Mouse (Mus musculus) left cerebral cortex, adult 9 months (tissue): ENCODE measurements around the gene Zbtb8a.

Experiments used
- DNase-seq, 2 experiments: peaks; one replicate each; pipeline ENCODE4 v3.0.0; 2022; ENCODE audit warnings: low spot score in 2 of 2

Zbtb8a gene

DNA sequence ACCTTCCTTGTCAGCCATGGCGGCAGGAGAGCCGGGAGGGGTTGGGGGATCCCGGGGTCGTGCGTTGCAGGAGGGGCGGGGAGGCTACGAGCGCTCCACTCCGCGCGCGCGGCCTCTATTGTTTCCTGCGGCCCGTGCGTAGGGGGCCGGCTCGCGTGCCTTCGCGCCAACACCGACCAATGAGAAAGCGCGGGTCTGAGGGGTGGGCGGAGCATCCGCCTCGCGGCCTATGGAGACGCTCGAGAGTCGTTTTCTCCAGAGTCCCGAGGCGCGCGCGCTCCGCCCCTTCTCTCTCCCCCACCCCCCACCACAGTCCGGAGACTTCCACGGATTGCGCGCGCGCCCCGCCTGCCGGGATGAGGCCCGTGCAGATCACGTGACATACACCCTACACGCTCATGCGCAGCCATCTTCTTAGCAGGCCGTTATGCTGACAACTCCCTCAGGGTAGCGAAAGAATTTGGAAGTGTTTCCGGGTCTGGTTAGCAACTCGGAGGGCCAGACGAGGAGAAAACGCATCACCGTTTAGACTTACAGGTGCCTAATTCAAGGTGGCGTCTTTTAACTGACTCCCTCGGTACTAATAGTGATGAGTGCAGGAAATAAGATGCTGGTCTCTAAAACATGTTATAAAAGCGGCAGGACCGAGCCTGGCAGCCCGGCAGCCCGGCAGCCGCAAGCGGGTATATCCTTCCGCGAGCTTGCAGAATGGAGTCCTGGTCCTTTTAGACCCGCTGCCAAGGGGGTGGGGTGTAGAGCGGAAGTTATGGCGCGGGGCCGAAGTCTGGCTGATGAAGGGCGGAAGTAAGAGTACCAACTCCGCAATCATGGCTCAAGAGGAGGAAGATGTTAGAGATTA, 42.5 kb downstream of the Zbtb8a start, which contains the start of the genes Rbbp4 and Zbtb8os:
Gene Rbbp4, minus strand, starts transcription at position 155 of the 859 bp plus-strand sequence.
Gene Zbtb8os, plus strand, starts transcription at position 480 of the 859 bp plus-strand sequence.
- peak; percentile 95 to 96 for DNase-seq

DNA sequence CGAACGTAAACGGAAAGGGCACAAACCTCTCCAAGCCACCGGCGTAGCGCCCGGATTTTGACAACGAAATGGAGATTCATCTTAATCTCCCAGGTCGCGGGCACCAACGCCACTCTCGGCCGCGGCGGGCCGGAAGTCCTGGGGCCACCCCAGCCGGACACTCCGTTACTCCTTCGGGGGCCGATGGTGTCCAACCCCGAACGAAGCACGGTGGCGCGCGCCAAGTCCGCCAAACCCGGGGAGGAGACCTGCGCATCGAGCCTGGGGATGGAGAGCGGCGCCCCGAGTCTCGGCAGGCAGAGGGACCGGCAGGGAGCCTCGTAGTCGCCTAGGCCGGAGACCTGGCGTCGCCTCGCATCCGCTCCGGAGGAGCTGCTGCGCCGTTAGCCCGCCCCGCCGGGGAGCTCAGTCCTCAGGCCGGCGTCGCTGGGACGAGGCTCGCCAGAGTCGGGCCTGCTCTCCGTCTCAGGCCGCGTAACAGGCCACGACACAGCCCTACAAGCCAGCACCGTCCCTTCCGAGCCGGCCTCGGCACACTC, 43.2 kb downstream of the Zbtb8a start:
- no peak for DNase-seq

DNA sequence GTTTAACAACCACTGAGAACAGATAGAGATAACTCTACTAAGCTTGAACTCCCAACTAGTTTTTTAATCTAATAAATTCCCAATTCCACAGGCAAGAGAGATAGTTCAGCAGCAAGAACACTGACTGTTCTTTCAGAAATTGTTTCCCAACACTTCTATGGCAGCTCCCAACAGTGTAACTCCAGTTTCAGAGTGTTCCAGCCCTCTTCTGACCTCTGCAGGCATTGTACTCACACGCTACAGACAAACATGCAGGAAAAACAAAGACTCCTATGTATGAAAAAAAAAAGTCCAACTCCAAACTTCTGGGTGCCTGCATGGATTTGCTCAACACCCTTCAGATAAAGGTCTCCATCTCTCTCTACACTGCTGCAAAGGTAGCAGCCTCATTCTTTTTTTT, 45.1 kb downstream of the Zbtb8a start:
- DNase-seq = no peak

DNA sequence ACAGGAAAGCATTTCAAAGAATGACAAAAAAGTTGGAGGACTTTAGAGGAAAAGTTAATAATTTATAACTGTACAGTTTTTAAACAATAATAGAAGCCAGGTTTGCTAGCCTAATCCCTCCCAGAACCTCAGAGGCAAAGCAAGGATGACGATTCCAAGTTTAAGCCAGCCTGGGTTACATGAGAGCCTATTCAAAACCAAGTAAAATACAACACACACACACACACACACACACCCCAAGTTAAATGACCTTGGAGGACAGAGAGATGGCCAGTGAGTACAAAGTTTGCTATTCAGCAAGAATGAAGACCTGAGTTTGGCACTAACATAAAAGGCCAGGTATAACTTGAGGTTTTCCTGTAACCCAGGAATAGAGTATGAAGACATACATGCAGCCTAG, 51.7 kb downstream of the Zbtb8a start:
- DNase-seq = no peak

DNA sequence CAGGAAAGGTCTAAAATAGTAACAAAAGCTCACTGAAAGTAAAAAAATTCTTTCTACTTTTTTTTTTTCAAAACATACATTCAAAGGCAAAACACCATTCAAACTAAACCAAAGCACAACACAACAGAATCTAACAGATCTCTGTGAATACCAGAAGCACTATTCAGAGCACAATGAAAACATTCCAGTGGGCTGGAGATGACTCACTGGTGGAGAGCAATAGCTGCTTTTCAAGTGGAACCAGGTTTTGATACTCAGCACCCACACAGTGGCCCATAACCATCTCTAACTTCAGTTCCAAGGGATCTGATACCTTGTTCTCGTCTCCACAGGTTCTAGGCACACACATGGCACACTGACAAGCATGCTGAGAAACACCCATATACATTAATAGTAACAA, 53.2 kb downstream of the Zbtb8a start:
- peak in 1 of 2 experiments; percentile 24 for DNase-seq

DNA sequence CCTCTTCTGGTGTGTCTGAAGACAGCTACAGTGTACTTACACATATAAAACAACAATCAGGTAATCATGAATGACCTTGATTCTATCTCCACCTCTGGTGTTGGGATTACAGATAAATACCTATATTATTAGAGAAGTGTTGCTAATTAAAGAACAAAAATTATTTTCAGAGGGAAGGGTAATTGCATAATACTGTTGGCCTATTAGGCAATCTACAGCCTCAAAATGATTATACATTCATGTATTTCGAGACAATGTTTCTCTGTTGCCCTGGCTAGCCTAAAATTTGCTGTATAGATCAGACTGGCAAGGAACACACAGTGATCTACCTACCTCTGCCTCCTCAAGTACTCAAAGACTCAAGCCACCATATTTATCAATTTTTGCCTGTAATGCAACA, 54.4 kb downstream of the Zbtb8a start:
- DNase-seq = no peak

DNA sequence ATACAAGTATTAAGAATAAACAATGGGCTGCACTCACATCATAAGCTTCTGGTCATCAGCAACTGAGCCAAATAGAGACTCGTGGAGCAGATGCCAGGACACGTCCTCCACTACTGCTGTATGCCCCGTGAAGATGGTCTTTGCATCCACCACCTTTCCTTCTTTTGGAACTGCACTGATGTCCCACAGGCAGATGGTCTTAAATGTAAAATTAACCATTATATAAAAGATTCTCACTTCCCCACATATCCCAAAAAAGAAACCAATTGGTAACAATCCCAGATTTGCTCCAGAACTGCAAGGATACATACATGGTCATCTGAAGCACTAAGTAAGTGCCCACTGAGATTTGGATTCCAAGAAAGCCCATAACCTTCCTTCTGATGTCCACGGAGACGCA, 55.9 kb downstream of the Zbtb8a start:
- peak in 1 of 2 experiments; percentile 17 for DNase-seq

DNA sequence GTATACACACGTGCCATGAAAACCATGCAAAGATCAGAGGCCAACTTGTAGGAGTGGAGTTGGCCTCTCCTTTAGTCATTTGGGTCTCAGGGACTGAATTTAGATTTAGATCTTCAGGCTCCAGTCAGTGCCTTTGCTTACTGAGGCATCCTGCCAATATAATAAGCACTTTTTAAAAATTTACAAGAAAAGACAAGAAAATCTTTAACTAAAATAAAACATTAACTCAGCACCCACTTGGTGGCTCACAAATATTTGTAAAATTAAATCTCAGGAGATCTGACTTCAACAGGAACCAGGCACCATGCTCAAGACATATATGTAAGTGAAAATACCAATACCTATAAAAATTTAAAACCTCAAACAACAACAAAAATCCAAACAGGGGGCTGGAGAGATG, 57.0 kb downstream of the Zbtb8a start:
- no peak for DNase-seq

DNA sequence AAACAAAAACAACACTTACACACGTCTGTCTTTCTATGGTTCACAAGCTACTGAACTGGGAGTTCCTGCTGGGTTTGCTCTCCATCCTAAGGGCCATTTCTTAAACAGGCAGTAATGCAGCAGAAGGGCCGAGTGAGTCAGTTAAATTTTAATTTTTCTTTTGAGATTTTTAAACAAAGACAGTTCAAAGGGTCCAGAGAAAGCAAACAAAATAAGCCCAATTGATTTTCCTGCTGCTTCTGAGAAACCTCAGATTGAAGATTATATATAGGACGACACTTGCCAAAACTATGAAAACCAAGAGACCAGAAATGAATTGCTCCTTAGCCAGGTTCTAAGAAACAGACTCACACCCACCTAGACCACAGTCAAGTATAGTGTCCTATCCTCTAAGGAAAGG, 64.0 kb downstream of the Zbtb8a start:
- no peak for DNase-seq

DNA sequence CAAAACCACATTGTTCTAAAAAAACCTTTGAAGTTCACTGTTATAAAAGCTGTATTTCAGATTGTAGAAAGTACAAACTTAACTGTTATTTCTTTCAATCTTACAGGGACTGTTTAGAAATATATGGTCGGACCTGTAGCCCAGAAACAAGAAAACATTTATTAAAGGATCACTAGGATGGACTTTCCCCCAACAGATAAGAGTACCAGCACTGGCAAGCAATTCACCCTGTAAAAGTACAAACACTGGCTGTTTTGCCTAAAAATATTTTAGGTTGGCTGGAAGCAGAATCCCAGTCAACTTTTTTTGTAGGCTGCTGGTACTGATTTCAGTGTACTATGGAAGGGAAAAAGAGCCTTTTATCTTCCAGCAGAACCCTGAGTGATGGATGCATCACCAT, 70.0 kb downstream of the Zbtb8a start:
- DNase-seq = no peak

DNA sequence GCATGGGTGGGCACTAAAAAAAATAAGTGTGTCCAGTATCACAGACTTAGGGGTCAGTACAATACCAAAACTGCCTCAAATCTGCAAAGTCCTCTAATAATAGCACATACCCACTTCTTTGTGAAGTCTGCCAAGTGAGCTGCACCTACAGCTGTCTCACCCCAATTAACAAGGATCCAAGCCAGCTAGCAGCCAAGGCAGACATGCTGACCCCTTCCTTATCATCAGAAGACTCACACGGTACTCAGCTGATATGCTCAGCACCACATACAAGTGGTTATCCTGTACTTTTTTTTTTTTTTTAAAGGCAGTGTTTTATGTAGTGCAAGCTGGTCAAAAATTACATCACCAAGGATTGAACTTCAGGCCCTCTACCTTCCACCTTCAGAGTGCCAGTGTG, 73.6 kb downstream of the Zbtb8a start:
- no peak for DNase-seq

DNA sequence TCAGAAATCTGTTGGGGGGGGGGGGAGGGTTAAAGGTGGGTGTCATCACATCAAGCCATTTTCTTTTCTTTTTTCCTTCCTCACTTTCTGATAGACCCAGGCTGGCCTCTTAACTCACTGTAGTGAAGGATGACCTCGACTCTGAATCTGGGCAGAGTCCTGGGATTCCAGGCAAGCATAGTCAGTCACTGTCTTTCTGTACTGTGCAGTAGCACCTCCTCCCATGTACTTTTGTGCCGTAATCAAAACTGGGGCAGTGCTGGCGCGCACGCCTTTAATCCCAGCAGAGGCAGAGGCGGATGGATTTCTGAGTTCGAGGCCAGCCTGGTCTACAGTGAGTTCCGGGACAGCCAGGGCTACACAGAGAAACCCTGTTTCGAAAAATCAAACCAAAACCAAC, 74.1 kb downstream of the Zbtb8a start:
- no peak for DNase-seq
